Mouse (Mus musculus): ENCODE data around the gene Rdh1.

Gene Rdh1

DNA sequence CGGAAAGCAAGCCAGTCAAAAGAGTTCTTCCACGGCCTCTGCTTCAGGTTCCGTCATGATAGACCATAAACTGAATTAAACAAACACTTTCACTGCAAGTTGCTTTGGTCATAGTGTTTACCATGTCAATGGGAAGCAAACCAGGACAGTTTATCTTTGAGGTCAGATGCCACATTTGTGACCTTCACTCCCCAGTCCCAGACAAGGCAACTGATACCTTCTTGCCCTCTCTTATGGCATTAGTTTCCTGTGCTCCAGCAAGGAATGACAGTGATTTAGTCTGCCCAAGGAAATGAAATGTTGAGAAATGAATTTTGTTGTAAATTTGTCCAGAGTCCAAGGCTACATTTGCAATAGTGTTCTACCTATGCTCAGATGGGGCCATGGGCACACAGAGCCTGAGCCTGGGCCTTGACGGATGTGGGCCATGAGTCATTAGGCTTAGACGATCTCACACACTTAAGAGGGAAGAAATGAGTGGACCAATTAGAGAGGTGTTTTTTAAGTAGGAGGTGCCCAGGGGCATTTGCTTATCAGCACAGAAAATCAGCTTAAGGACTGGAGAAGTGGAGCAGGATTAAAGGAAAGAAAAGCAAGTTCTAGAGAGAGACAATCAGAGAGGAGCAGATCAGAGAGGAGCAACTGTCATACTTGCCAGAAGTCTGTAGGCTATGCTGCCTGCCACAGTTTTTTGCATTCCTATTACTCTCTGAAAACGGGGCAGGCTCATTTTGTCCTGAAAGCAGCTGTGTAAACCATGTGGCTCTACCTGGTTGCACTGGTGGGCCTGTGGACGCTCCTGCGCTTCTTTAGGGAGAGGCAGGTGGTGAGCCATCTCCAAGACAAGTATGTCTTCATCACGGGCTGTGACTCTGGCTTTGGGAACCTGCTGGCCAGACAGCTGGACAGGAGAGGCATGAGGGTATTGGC, at the start of gene Rdh1, which contains the start of gene Rdh16f1:
Gene Rdh1 (plus strand): TSS at position 541 of the 930 bp plus-strand sequence.
Gene Rdh16f1 (plus strand): TSS at position 607 of the 930 bp plus-strand sequence.
- no peak for DNase-seq (ENCODE audit: low read depth)

DNA sequence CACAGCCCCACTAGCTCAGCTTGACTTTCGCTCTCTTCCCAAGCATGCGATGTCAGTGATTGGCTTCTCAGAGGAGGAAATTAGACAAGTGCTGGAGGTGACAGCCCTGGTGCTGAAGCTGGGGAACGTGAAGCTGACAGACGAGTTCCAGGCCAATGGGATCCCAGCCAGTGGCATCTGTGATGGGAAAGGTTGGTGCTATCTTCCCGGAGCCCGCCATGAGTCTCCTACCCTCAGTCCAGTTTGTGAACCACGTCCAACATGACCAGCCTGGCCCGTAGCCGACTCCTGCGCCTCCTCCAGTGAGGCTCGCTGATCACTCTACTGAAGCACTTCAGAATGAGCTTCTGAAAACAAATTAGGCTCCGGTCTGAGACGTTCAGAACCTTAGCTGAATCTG, 49.2 kb upstream of the Rdh1 start:
- DNase-seq (ENCODE audit: low read depth), result no peak

DNA sequence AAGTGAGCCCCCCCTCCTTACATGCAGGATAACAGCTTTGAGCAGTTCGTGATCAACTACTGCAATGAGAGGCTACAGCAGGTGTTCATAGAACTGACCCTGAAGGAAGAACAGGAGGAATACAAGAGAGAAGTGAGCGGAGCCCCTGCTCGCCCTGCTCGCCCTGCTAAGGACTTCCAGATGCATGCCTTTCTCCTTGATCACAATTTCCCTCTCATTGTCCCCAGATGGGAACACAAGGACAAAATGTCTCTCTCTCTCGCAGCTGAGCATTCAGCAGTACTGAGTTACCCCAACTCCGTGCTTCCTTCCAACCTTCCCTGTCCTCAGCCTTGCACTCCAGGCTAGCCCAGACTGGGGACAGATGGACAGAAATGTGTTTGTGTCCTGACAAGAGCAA, 46.8 kb upstream of the Rdh1 start:
- DNase-seq (ENCODE audit: low read depth), result no peak

DNA sequence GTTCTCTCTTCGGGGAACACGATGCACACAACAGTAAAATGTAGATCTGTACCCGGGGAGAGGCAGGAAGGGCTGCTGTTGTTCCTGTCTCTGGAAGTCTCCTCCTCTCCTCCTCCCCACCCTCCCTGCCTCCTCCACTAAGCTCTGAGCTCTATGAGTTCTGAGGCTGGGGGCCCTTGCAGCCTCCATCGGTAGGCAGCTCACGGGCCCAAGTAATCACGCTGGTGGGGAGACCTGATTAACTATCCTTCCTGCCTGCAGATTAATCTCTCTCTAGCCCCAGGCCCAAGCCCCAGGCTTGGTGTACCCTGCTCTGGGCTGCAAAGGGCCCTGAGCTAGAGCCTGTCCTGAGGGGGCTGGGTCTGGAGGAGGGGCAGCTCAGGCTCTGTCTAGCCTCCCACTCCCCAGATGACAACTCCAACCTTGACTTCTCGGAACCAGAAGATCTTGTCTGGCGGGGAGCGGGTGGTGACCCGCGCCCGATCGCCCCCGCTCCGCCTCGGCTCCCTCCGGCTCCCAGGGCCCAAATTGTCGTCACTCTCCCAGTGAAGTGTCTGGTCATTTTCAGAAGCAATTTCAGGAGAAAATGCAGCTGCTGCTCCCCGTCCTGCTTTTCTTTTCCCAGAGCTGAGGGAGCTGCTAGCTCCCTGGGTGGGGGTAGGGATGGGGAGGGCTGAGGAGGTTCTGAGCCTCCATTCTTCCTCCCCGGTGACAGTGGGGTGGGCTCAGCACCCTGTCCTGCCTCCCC, 37.7 kb upstream of the Rdh1 start:
- DNase-seq (ENCODE audit: low read depth), result no peak

DNA sequence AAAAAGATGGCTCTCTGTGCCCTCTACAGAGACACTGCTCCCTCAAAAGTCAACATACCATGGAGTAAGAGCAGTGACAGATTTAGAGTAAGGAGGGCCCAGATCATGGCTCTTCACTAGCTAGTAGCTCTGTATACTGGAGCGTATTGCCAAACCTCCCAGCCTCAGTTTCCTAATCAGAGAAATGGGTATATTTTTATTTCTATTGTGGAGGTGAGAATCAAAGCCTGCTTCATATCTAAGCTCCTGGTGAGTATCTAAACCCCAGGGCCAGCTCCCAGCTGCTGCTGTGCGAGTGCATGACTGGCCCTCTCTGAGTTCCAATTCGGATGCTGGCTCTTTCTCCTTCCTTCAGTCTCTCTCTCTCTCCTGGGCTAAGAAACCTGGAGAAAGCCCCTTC, 35.3 kb upstream of the Rdh1 start, which contains the start of gene Tac2:
Gene Tac2 (plus strand): TSS at position 301 of the 400 bp plus-strand sequence.
- DNase-seq (ENCODE audit: low read depth), result no peak

DNA sequence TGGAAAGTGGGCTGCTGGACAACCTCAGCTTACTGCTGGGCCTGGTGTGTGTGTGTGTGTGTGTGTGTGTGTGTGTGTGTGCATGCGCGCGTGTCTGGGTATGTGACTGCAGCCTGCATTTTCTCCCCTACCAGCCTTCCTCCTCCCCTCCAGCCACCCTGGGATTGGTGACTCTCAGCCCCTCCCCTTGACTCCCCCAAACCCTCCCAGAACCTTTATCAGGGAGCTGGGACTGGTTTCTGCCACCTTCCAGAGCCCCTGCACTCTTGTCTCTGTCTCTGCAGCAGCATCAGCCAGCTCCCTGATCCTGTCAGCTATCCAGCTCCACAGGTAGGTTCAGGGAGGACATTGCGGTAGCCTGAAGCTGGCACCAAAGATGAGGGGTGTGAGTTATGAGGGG, 34.4 kb upstream of the Rdh1 start:
- no peak for DNase-seq (ENCODE audit: low read depth)

DNA sequence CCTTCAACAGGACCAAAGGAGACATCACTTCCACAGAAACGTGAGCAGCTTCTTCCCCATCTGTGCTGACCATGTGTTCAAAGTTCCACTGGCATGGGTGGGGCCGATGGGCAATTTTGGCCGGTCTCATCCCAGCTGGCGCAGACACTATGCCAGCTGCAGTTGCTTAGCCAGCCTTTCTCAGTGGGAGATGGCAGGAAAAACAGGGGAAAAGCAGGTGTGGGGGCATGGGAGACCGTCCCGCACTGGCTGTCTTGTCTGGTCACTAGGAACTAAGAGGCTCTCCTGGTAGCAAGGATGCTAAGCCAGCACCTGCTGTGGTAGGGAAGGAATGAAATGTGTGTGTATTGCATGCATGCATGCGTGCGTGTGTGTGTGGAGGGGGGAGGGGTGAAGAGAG, 31.1 kb upstream of the Rdh1 start:
- DNase-seq (ENCODE audit: low read depth), result no peak

DNA sequence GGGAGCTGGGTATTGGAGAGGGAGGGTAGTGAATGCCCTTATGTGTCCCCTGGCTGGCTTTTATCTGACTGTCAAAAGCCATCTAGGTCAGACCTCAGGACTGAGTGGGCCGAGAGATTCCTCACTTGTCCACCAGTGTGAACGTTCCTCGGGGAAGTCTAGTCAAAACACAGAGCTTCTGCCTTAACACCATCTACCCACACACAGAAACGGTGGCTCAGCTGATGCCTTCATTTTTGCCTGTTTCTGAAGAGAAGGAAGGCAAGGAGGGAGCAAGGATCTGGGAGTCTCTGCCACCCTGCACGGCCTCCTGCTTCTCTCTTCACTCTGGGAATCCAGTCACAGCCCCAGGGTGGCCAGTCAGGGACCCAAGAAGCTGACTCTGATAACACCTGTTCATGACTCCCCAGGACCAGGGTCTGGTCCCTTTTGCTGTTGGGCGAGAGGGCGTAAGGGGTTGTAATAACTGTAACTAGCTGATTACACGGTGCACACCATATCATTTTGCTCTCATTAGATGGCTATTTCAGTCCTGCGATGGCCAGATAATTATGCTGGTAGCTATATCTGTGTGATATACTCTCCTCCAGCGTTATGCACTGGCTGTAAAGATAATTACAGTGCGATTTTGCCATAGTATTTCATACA, 29.1 kb upstream of the Rdh1 start:
- DNase-seq (ENCODE audit: low read depth), result no peak

DNA sequence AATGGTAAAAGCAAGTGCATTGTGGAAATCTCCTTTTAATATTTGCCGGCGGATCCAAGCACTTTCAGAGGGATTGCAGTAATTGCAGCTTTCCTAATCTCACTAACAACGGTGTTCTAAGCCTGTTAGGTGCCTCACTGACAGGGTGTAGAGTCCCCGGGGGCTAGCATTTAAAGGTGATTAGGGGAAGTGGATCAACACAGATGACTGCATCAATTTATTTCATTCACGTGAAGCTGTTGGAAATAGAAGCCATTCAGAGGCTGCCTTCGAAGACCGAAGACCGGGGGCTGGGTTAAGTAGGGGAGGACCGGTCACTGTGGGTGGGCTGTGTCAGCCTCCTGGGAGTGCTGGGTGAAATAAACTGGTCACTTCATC, 28.6 kb upstream of the Rdh1 start:
- DNase-seq (ENCODE audit: low read depth), result no peak

DNA sequence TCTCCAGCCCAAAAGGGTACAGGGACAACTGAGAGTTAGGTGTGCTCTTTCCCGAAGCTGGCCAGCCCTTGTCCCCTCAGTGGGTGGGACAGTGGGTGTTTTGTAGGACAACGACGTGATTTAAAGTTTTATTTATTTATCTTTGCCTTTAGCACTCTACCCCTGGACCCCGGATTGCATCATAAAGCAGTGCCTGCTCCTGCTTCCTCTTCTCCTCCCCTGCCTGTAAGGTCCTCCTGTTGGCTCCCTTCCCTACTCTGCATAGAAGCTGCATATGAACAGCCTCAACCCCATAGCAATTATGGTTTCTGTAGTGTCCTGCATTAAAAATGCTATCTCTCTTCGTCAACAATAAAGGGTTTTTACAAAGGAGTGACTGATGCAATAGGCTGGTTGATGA, 28.1 kb upstream of the Rdh1 start:
- no peak for DNase-seq (ENCODE audit: low read depth)

DNA sequence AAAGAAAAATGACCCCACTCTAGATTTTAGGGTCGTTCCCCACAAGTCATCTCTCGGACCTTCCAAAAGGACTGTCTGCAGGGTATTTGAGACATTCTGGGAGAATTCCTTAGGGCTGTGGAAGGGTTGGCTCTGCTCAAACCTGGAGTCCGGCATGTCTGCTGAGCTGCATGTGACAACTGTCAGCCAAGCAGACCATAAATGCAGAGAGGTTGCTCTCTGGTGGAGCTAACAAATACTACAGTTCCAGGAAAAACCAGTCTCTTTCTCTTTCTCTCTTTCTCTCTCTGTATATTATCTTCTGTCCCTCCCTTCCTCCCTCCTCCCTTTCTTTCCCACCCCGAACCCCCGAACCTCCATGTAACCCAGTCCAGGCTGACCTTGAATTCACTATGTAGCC, 25.1 kb upstream of the Rdh1 start:
- DNase-seq (ENCODE audit: low read depth), result no peak

DNA sequence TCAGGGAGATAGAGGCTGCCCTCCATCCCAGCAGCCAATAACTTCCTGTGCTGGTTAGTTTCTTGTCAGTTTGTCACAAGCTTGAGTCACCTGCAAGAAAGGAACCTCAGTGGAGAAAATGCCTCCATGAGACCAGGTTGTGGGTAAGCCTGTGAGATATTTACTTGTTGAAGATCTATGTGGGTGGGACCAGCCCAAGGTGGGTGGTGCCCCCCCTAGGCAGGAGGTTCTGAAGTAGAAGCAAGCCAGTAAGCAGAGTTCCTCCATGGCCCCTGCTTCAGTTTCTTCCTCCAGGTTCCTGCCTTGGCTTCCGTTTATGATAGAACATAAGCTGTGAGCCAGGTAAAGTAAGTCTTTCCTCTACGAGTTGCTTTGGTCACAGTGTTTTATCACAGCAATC, 23.3 kb upstream of the Rdh1 start:
- DNase-seq (ENCODE audit: low read depth), result no peak

DNA sequence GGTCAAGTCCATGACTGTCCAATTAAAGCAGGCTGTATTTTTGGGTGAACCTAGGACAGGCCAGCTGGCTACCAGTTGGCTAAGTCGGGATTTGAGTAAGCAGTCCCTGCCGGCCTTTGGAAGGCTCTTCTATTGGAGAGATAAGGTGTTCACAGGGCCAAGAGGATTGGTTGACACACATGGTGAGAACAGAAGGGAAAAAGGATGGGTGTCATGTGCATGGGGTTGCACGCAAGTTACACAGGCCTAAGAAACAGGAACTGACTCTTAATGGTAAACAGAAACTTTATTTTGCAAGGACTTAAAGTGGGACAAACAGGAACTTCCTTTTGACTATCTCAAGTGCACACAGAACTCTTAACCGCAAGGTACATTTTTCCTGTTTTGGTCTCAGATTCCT, 22.6 kb upstream of the Rdh1 start:
- DNase-seq (ENCODE audit: low read depth), result no peak

DNA sequence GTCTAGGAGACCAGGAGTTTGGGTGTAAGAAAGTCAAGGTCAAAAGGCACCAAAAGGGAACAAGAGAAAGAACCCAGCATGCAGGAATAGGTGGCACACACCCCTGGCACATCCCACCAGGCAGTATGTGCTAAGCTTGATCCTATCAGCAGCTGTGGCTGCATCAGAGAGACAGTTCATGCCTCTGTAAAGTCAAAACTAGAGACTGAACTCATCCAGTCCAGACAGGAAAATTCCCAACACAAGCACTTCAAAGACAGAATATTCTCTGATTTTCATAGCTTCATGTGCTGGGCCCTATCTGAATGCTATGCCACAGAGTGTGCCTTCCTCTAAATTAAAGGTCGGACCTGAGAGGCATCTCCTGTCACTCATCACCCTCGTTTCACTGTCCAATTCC, 22.0 kb upstream of the Rdh1 start:
- no peak for DNase-seq (ENCODE audit: low read depth)

DNA sequence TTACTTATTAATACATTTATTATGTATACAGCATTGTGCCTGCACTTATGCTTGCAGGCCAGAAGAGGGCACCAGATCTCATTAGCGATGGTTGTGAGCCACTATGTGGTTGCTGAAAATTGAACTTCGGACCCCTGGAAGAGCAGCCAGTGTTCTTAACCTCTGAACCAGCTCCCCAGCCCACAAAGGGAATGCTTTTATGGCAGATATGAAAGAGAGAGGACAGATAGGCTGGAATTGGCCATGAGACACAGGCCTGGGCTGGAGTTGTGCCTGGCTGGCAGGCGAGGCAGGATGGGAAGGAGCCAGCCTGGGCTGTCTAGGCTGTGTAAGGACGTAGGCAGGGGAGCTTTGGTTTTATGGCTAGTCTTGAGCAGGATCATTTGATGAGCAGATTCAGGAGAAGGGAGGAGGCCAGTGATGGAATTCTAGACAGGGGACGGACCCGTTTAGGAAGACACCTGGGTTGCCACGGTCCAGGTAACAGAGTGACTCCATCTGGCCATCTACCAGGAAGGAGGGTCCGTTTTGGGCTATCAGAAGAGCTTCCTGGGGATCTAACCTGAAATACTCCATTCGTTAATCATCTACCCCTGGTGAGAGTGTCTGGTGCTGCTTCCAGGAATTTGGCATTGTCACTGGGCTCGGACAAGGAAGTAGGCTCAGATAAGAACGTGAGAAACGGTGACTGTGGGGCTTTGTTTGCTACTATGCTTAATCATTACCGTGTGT, 21.2 kb upstream of the Rdh1 start:
- no peak for DNase-seq (ENCODE audit: low read depth)

DNA sequence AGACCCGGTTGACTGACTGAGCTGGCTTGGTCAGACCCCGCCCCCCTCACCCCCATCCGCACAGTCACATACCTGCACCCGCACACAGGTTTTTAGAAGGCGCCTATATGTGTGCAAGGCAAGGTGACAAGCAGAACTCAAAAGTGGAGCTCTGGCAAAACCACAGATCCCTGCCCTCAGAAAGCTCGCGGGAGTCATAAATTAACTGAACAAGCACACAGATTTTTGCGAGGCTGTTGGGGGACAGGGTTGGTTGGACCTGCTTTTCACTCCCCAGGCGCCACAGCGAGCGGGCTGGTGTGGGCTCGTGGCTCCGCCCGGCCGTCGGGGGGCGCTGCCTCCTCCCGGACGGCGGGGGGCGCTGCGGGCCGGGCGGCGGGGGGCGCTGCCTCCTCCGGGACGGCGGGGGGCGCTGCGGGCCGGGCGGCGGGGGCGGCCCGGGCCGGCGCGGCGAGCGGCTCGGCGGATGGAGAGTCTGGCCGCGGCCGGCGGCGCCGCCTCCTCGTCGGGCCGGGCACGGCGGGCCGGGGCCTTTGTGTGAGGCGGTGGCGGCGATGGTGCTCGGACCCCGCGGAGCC, 20.3 kb upstream of the Rdh1 start, which contains the start of gene Zbtb39:
Gene Zbtb39 (plus strand): TSS at position 456 of the 578 bp plus-strand sequence.
- no peak for DNase-seq (ENCODE audit: low read depth)

DNA sequence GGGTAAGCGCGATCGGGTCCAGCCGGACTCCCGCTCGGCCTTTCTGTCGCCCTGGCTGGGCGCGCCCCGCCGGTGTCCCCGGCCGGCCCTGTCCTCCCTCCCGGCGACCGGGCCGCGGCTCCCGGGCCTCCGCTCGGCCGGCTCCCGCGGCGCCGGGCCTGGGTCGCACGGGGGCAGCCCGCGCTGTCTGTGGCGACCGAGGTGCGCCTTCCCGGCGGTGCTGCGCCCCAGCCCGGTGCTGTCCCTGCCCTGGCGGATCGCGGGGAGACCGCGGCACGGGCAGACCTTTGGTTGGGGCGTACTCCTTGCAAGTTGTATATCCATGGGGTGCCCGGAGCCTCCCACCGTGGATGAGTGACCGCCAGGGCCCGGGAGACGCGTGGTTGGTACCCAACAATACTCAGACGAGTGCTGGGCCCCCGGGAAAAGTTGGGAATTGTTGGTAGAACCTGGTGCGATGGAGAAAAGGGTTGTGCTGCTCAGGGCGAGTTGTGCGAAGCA, 19.8 kb upstream of the Rdh1 start:
- DNase-seq (ENCODE audit: low read depth), result no peak

DNA sequence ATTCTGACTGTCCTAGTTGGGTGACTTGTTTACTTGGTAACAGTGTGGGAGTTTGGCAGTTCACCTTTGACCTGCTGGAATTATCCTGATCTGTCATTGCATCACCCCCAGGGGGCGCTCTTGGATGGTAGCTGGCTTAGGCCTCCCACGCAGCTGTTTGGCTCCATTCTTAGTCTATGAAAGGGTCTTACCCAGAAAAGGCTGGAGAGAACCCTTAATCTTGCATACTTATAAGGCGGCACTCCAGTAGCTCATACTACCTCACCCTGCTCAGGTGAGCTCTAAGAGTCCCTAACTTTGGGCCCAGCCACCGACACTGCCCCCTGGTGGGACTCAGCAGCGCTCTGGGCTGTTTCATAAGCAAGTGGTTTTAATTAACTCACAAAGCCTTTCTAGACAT, 14.9 kb upstream of the Rdh1 start:
- DNase-seq (ENCODE audit: low read depth), result no peak

DNA sequence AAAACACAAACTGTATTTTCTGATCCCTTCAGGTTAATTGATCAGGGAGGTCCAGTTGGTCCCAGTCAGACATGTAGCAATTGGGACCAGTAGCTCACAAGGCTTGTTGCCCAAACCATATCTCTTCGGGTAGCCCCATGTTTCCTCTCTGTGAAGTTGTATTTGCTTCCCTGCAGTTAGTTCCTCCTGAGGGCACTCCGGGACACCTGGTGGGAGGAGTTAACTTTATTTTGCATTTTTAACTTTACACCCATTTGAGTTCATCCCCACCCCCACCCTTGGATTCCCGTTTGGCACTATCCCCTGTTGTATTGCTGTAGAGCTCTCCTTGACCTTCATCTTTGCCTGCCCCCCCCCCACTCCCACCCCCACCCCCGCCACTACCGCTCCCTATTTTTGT, 13.6 kb upstream of the Rdh1 start:
- no peak for DNase-seq (ENCODE audit: low read depth)

DNA sequence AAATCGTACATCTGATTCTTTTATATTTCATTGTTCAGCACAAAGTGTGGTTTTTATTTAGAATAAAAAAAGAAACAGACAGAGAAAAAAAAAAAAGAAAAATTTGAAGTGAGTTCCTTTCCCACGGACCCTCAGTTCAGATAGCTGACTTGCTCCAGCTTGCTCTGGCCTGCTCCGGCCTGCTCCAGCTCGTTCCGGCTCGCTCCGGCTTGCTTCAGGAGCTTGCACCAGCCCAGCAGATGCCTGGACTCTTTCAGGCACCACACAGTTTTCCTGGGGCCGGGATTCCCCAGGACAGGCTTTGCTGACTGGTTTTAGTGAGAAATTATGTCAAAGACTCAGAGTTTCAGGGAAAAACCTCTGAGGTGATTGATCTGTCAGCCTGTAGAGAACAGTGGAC, 12.3 kb upstream of the Rdh1 start:
- DNase-seq (ENCODE audit: low read depth), result no peak

DNA sequence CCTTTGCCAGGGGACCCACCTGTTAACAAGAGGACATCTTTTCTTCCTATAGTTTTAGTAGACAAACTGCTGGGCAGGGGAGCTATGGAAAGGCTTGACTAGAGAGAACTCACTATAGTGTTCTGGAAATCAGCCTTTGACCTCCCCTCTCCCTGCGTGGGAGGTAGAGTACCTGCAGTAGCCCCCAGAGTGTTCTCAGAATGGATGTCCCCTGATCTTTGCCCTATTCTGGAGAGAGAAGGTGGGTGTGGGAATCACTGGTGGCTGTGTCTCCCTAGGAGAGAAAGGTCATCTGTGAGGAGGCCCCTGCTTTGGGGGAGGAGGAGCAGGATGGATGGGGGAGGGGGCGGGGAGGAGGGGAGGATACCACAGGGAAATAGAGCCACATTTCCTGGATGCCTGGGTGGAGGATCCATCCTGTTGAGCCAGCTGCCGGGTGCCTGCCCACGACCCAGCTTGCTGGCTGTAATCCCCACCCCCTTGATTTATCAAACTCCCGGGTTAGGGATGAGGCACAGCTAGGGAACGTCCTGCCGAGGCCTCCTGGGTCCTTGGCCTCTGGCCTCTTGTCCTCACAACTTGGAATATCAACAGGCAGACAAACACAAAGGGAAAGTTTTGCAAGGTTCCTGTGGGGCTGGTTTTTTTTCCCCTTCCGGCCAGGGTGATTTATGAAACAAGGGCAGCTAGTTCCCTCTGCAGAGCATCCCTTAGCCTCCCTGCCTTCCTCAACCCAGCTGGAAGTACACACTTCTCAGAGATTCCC, 10.5 kb upstream of the Rdh1 start:
- DNase-seq (ENCODE audit: low read depth), result no peak

All from fibroblast of lung, adult 2 months (primary cell).